In genomic region chr6:134554230-134554629, GRCm38 (mm10) we compare ENCODE assay signal across 16 mouse cellular contexts.
"Had no signal": no experiment of that assay in that cellular context is flagged by ENCODE, and none has a peak within 500 bp of the region (broad histone marks: within the 10 kb centered on the region; RNA-seq: fewer than 3 reads in every experiment).

No protein-coding gene starts in this region.

- H3K9ac ChIP-seq: neural tube, embryonic 13.5 days; neural tube, embryonic 15.5 days; stomach, embryonic 15.5 days had no signal

- H3K27me3 ChIP-seq: neural tube, embryonic 13.5 days; neural tube, embryonic 15.5 days; stomach, embryonic 15.5 days had no signal

- H3K9me3 ChIP-seq: neural tube, embryonic 13.5 days; neural tube, embryonic 15.5 days; stomach, embryonic 15.5 days had no signal

- H3K4me3 ChIP-seq: neural tube, embryonic 13.5 days; neural tube, embryonic 15.5 days; stomach, embryonic 15.5 days had no signal

- H3K27ac ChIP-seq: neural tube, embryonic 13.5 days; neural tube, embryonic 15.5 days; stomach, embryonic 15.5 days; stomach, postnatal 0 days had no signal

- H3K36me3 ChIP-seq: neural tube, embryonic 13.5 days; neural tube, embryonic 15.5 days; stomach, embryonic 15.5 days had no signal

- DNase-seq: retina, postnatal 1 day; right cerebral cortex, adult 18-20 months; right cerebral cortex, postnatal 14 days; right cerebral cortex, postnatal 25 days; right cerebral cortex, postnatal 4 days; spleen, adult 18-20 months; thymus, adult 18-20 months; thymus, adult 2 months; thymus, postnatal 14 days; thymus, postnatal 25 days; thymus, postnatal 36 days; thymus, postnatal 4 days had no signal
